Mouse (Mus musculus) forebrain, embryonic 14.5 days (tissue): ENCODE measurements at regions not wholly inside any gene's neighbourhood (a gene's known extent, or its start where the extent isn't known, plus 50 kb on each side); places are given as distances from the start of the nearest gene placed in this dataset.

Experiments
- ATAC-seq: fragments of 200-750 bp; cut with Nextera tagmentation; 2 replicates; pipeline ENCODE4 v1.8.0; 2017; ENCODE audit warnings: mild to moderate bottlenecking, moderate library complexity
- DNase-seq: peaks from one replicate; pipeline ENCODE4 v3.0.0-alpha.2; 2015; ENCODE audit warnings: low spot score
- H3K27ac ChIP-seq: fragments of 300-500 bp; sonication (generic); 2 replicates; pipeline ENCODE4 v1.5.1; 2014; ENCODE audit warnings: low read depth, mild to moderate bottlenecking, control low read depth, low read length, moderate library complexity
- H3K27me3 ChIP-seq: fragments of 300-500 bp; sonication (generic); replicated peaks from 2 replicates; pipeline ENCODE4 v1.6.1; 2014; ENCODE audit warnings: low read length, control low read depth, mixed read lengths; ENCODE audit not compliant: control insufficient read depth, insufficient read depth
- H3K36me3 ChIP-seq: fragments of 300-500 bp; sonication (generic); 2 replicates; pipeline ENCODE4 v1.6.1; 2014; ENCODE audit warnings: low read length, control low read depth; ENCODE audit not compliant: control insufficient read depth, insufficient read depth
- H3K4me1 ChIP-seq: fragments of 300-500 bp; sonication (generic); 2 replicates; pipeline ENCODE4 v1.6.1; 2014; ENCODE audit warnings: antibody characterized with exemption, low read length, control low read depth; ENCODE audit not compliant: control insufficient read depth, insufficient read depth
- H3K4me2 ChIP-seq: fragments of 300-500 bp; sonication (generic); 2 replicates; pipeline ENCODE4 v1.6.1; 2014; ENCODE audit warnings: mild to moderate bottlenecking, control low read depth, low read length
- H3K4me3 ChIP-seq: fragments of 300-500 bp; sonication (generic); 2 replicates; pipeline ENCODE4 v1.5.1; 2014; ENCODE audit warnings: low read depth, low read length, control low read depth
- H3K9ac ChIP-seq: fragments of 300-500 bp; sonication (generic); 2 replicates; pipeline ENCODE4 v1.6.1; 2014; ENCODE audit warnings: mild to moderate bottlenecking, low read length, control low read depth, moderate library complexity
- H3K9me3 ChIP-seq: fragments of 300-500 bp; sonication (generic); replicated peaks from 2 replicates; pipeline ENCODE4 v1.6.1; 2016; ENCODE audit warnings: low read length, control low read depth, mixed read lengths; ENCODE audit not compliant: control insufficient read depth
- WGBS: fragments of 180-500 bp; shearing (Covaris S2); extraction: QIAGEN DNeasy Blood & Tissue Kit; methylation state at CpG from one replicate; pipeline ENCODE4 v1.1.7; 2014; 5-methylcytosine and 5-hydroxymethylcytosine counted together

- Histone ChIP-seq H3K9ac (no peak overlapping the region), H3K27me3 (no peaks in the 10 kb centered on the region), H3K4me3 (no peak overlapping the region), H3K4me1 (no peaks in the 10 kb centered on the region), H3K9me3 (no peaks in the 10 kb centered on the region), H3K36me3 (no peaks in the 10 kb centered on the region), H3K27ac (no peak overlapping the region), H3K4me2 (no peak overlapping the region)
- WGBS = 93% methylated on average over 11 of the region's 11 CpGs
- DNase-seq (no peak), ATAC-seq (no peak)
Observed at GRCm38 (mm10) chr2:11416122-11416521, 137.8 kb downstream of the Pfkfb3 start.

GRCm38 (mm10) chr2:11412521-11412920, 141.4 kb downstream of the Pfkfb3 start:
- 92% methylated on average over 6 of the region's 6 CpGs for WGBS
- ATAC-seq (no peak), DNase-seq (no peak)
- H3K9ac ChIP-seq = no peak overlapping the region
- no peaks in the 10 kb centered on the region for H3K9me3 ChIP-seq
- no peak overlapping the region for H3K27ac ChIP-seq
- H3K4me2 ChIP-seq = no peak overlapping the region
- no peaks in the 10 kb centered on the region for H3K27me3 ChIP-seq
- no peaks in the 10 kb centered on the region for H3K36me3 ChIP-seq
- H3K4me3 ChIP-seq = no peak overlapping the region
- no peaks in the 10 kb centered on the region for H3K4me1 ChIP-seq

GRCm38 (mm10) chr2:11408497-11408896, 145.4 kb downstream of the Pfkfb3 start:
- H3K36me3 ChIP-seq = no peaks in the 10 kb centered on the region
- no peaks in the 10 kb centered on the region for H3K9me3 ChIP-seq
- H3K27ac ChIP-seq = no peak overlapping the region
- no peak for ATAC-seq
- no peak overlapping the region for H3K9ac ChIP-seq
- no peaks in the 10 kb centered on the region for H3K4me1 ChIP-seq
- DNase-seq = no peak
- no peaks in the 10 kb centered on the region for H3K27me3 ChIP-seq
- 86% methylated on average over 5 of the region's 6 CpGs for WGBS
- no peak overlapping the region for H3K4me3 ChIP-seq
- H3K4me2 ChIP-seq = no peak overlapping the region

GRCm38 (mm10) chr2:11406103-11406615, 147.7 kb downstream of the Pfkfb3 start:
- Histone ChIP-seq H3K9ac (no peak overlapping the region), H3K27ac (no peak overlapping the region), H3K4me2 (no peak overlapping the region), H3K27me3 (no peaks in the 10 kb centered on the region), H3K9me3 (no peaks in the 10 kb centered on the region), H3K4me1 (no peaks in the 10 kb centered on the region), H3K36me3 (no peaks in the 10 kb centered on the region), H3K4me3 (no peak overlapping the region)
- DNase-seq = no peak
- 83% methylated on average over 1 of the region's 1 CpGs for WGBS
- ATAC-seq = no peak

- Histone ChIP-seq H3K27me3 (no peaks in the 10 kb centered on the region), H3K4me2 (no peak overlapping the region), H3K4me1 (no peaks in the 10 kb centered on the region), H3K9ac (no peak overlapping the region), H3K4me3 (no peak overlapping the region), H3K27ac (no peak overlapping the region), H3K36me3 (no peaks in the 10 kb centered on the region), H3K9me3 (no peaks in the 10 kb centered on the region)
- ATAC-seq = no peak
- 43% methylated on average over 10 of the region's 10 CpGs for WGBS
- no peak for DNase-seq
Observed at GRCm38 (mm10) chr2:11402218-11402848, 151.5 kb downstream of the Pfkfb3 start.

- H3K4me3 ChIP-seq = no peak overlapping the region
- no peak for DNase-seq
- WGBS = 90% methylated on average over 3 of the region's 3 CpGs
Observed at GRCm38 (mm10) chr2:11399411-11399810, 154.5 kb downstream of the Pfkfb3 start.

GRCm38 (mm10) chr2:11398949-11399348, 154.9 kb downstream of the Pfkfb3 start:
- ATAC-seq (no peak), DNase-seq (no peak)
- H3K4me3 ChIP-seq = no peak overlapping the region
- 90% methylated on average over 6 of the region's 6 CpGs for WGBS
- no peaks in the 10 kb centered on the region for H3K36me3 ChIP-seq
- H3K9me3 ChIP-seq = no peaks in the 10 kb centered on the region
- H3K4me1 ChIP-seq = no peaks in the 10 kb centered on the region
- H3K27ac ChIP-seq = no peak overlapping the region
- no peaks in the 10 kb centered on the region for H3K27me3 ChIP-seq
- H3K4me2 ChIP-seq = no peak overlapping the region
- H3K9ac ChIP-seq = no peak overlapping the region

More at GRCm38 (mm10) chr2:11399411-11399810, 154.5 kb downstream of the Pfkfb3 start:
- H3K9me3 ChIP-seq = no peaks in the 10 kb centered on the region
- H3K27me3 ChIP-seq = no peaks in the 10 kb centered on the region
- ATAC-seq = no peak
- no peak overlapping the region for H3K4me2 ChIP-seq
- no peaks in the 10 kb centered on the region for H3K36me3 ChIP-seq
- no peaks in the 10 kb centered on the region for H3K4me1 ChIP-seq
- no peak overlapping the region for H3K27ac ChIP-seq
- no peak overlapping the region for H3K9ac ChIP-seq

- Histone ChIP-seq H3K36me3 (no peaks in the 10 kb centered on the region), H3K27ac (no peak overlapping the region), H3K4me2 (no peak overlapping the region), H3K9ac (no peak overlapping the region), H3K27me3 (no peaks in the 10 kb centered on the region), H3K9me3 (no peaks in the 10 kb centered on the region), H3K4me1 (no peaks in the 10 kb centered on the region), H3K4me3 (no peak overlapping the region)
- 90% methylated on average over 6 of the region's 6 CpGs for WGBS
- no peak for DNase-seq
- no peak for ATAC-seq
Observed at GRCm38 (mm10) chr2:11398391-11398790, 155.5 kb downstream of the Pfkfb3 start.

GRCm38 (mm10) chr2:11396835-11397234, 157.0 kb downstream of the Pfkfb3 start:
- 96% methylated on average over 3 of the region's 3 CpGs for WGBS
- H3K4me3 ChIP-seq = no peak overlapping the region

More at GRCm38 (mm10) chr2:11396835-11397234, 157.0 kb downstream of the Pfkfb3 start:
- Histone ChIP-seq H3K4me1 (peaks cover 4% of the 10 kb centered on the region; the same call in 1 of the 2 replicates), H3K27ac (no peak overlapping the region), H3K27me3 (no peaks in the 10 kb centered on the region), H3K36me3 (no peaks in the 10 kb centered on the region), H3K4me2 (no peak overlapping the region), H3K9me3 (no peaks in the 10 kb centered on the region), H3K9ac (no peak overlapping the region)
- DNase-seq (no peak), ATAC-seq (no peak)
